Mouse (Mus musculus) heart, postnatal 0 days (tissue): ENCODE results near the gene Dgke. TPM values are rescaled to one million over a fixed set of nuclear protein-coding genes. Genes with fewer than 3 reads are reported as not detected.

ENCODE experiments used
- ATAC-seq: fragments of 200-750 bp; cut with Nextera tagmentation; 2 replicates; pipeline ENCODE4 v1.8.0; 2017; ENCODE audit warnings: low read depth, moderate number of reproducible peaks, moderate library complexity; ENCODE audit not compliant: insufficient read depth
- DNase-seq: peaks from one replicate; pipeline ENCODE4 v3.0.0-alpha.2; 2016; ENCODE audit warnings: low spot score
- H3K27ac ChIP-seq: fragments of 300-500 bp; sonication (generic); 2 replicates; pipeline ENCODE4 v1.5.1; 2014; ENCODE audit warnings: low read depth, mild to moderate bottlenecking
- H3K27me3 ChIP-seq: fragments of 300-500 bp; sonication (generic); 2 replicates; pipeline ENCODE4 v1.6.1; 2014; ENCODE audit warnings: low read length, mixed read lengths; ENCODE audit not compliant: control insufficient read depth, insufficient read depth
- H3K36me3 ChIP-seq: fragments of 300-500 bp; sonication (generic); replicated peaks from 2 replicates; pipeline ENCODE4 v1.6.1; 2014; ENCODE audit warnings: low read length, mixed read lengths; ENCODE audit not compliant: control insufficient read depth, insufficient read depth
- H3K4me1 ChIP-seq: fragments of 300-500 bp; sonication (generic); 2 replicates; pipeline ENCODE4 v1.6.1; 2014; ENCODE audit warnings: antibody characterized with exemption; ENCODE audit not compliant: control insufficient read depth, insufficient read depth
- H3K4me2 ChIP-seq: fragments of 300-500 bp; sonication (generic); 2 replicates; pipeline ENCODE4 v1.6.1; 2014; ENCODE audit warnings: low read depth, mild to moderate bottlenecking, low read length, moderate library complexity
- H3K4me3 ChIP-seq: fragments of 300-500 bp; sonication (generic); 2 replicates; pipeline ENCODE4 v1.5.1; 2014; ENCODE audit warnings: low read depth, low read length
- H3K9ac ChIP-seq: fragments of 300-500 bp; sonication (generic); replicated peaks from 2 replicates; pipeline ENCODE4 v1.6.1; 2014; ENCODE audit warnings: low read depth, low read length, mixed read lengths
- H3K9me3 ChIP-seq: fragments of 300-500 bp; sonication (generic); replicated peaks from 2 replicates; pipeline ENCODE4 v1.6.1; 2016; ENCODE audit warnings: low read length; ENCODE audit not compliant: control insufficient read depth
- CTCF ChIP-seq: IDR thresholded peaks from 2 replicates; pipeline ENCODE4 v1.5.1; 2016; ENCODE audit warnings: antibody characterized with exemption, control low read depth, low read depth
- EP300 ChIP-seq: IDR thresholded peaks from 2 replicates; pipeline ENCODE4 v1.6.1; 2016; ENCODE audit warnings: antibody characterized with exemption, low read depth
- WGBS: fragments of 180-500 bp; shearing (Covaris S2); extraction: QIAGEN DNeasy Blood & Tissue Kit; methylation state at CpG from one replicate; pipeline ENCODE4 v1.1.7; 2014; 5-methylcytosine and 5-hydroxymethylcytosine counted together
- polyA plus RNA-seq: library from polyadenylated mRNA; unstranded; fragments of >200 nt; fragmentation: Nextera tagmentation; extraction: Ambion mirVana; gene quantifications from 2 replicates; pipeline ENCODE4 v1.2.1, GENCODE M21; 2015
- total RNA-seq: library from RNA; depleted of rRNA; stranded (reverse); fragments of >200 nt; gene quantifications from 2 replicates; pipeline ENCODE4 v1.2.3, GENCODE M21; 2014; ENCODE audit warnings: low replicate concordance

Gene Dgke
- total and polyA plus RNA-seq, 2 experiments from 2014 or later, result 5.3 to 12.6 TPM

DNA sequence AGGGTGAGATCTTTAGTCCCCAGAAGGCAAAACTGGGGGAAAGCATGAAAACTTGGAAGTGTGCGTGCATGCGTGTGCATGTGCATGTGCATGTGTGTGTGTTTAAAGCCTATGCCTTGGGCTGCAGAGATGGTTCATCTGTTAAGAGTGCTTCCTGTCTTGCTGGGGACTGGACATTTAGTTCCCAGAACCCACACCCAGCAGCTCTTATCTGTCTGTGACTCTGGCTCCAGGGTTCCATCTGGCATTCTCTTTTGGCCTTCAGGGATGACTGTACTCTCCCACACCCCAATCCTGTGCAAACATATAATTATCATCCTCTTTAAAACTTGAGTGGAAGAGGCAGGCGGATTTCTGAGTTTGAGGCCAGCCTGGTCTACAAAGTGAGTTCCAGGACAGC lies 40.5 kb downstream of the Dgke start:
- 84% methylated on average over 3 of the region's 3 CpGs for WGBS
- H3K4me1 ChIP-seq, result peaks cover 24% of the 10 kb centered on the region
- TF ChIP-seq CTCF (no peak), EP300 (no peak)

DNA sequence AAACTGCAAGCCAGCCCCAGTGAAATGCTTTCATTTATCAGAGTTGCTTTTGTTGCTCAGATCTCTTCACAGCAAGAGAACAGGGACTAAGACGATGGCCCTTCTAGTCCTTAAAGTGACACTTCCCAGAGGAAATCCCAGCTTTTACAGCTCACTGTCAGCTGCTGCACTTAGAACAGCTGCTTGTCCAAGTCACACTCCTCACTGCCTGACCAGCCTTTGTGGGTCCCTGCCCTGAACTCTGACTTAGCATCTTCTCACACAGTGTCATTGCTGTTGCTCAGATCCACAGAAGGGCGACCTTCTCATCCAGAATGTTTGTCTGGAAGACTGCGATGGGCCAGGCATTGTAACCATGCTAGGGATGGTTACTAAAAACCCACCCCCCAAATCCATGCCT lies 41.0 kb downstream of the Dgke start:
- H3K27me3 ChIP-seq, result no peaks in the 10 kb centered on the region
- WGBS, result 75% methylated on average over 3 of the region's 3 CpGs
- ATAC-seq, result no peak
- H3K36me3 ChIP-seq, result 0 out of 2 replicates have a peak, but pooled peaks cover 3% of the 10 kb centered on the region
- H3K9ac ChIP-seq, result no peak overlapping the region
- H3K27ac ChIP-seq, result peak overlapping the region; percentile 35
- H3K4me1 ChIP-seq, result peaks cover 24% of the 10 kb centered on the region
- no peak overlapping the region for H3K4me3 ChIP-seq
- no peak overlapping the region for H3K4me2 ChIP-seq
- DNase-seq, result no peak
- no peaks in the 10 kb centered on the region for H3K9me3 ChIP-seq
- TF ChIP-seq CTCF, result no peak
- TF ChIP-seq EP300, result no peak

More for the DNA sequence above, 40.5 kb downstream of the Dgke start:
- Histone ChIP-seq H3K27me3 (no peaks in the 10 kb centered on the region), H3K9me3 (no peaks in the 10 kb centered on the region), H3K36me3 (no peaks in the 10 kb centered on the region), H3K9ac (no peak overlapping the region), H3K4me3 (no peak overlapping the region), H3K27ac (no peak overlapping the region), H3K4me2 (no peak overlapping the region)
- ATAC-seq, result no peak
- DNase-seq, result no peak

DNA sequence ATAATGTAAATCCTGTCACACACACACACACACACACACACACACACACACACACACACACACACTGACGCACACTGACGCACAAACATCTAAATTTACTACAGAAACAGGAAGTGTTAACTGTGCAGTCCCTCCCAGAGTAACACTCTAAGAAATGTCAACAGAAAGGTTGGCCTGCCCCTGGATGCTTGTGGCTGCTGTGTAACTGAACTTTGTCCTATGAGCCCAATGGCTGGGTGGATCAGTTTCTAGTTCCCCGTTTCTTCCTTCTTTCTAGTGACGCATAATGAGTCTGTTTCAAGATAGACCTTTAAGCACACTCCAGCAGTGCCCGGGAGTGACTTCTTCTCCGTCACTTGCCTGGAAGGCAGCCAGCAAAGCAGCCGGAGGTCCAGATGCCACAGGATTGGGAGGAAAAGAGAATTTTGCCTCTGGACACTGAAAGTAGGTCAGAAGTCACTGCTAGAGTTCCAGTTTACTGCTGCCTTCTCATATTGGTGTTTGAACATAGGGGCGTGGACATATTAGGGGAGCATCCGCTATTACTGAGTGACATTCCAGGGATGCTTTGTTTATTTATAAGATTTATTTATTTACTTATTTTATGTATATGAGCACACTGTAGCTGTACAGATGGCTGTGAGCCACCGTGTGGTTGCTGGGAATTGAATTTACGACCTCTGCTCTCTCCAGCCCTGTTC lies 42.3 kb downstream of the Dgke start:
- ATAC-seq (peak; percentile 60), DNase-seq (peak; percentile 72)
- peaks cover 12% of the 10 kb centered on the region; the same call in 1 of the 2 replicates for H3K36me3 ChIP-seq
- peak overlapping the region; percentile 25; the same call in 1 of the 2 replicates for H3K4me2 ChIP-seq
- peak overlapping the region; percentile 63 for H3K27ac ChIP-seq
- no peak overlapping the region for H3K4me3 ChIP-seq
- H3K9me3 ChIP-seq, result no peaks in the 10 kb centered on the region
- no peak overlapping the region for H3K9ac ChIP-seq
- WGBS, result 28% methylated on average over 11 of the region's 11 CpGs
- TF ChIP-seq CTCF, result no peak
- TF ChIP-seq EP300, result peak; percentile 69; the same call in 1 of the 2 replicates
- H3K27me3 ChIP-seq, result no peaks in the 10 kb centered on the region
- H3K4me1 ChIP-seq, result peaks cover 24% of the 10 kb centered on the region

DNA sequence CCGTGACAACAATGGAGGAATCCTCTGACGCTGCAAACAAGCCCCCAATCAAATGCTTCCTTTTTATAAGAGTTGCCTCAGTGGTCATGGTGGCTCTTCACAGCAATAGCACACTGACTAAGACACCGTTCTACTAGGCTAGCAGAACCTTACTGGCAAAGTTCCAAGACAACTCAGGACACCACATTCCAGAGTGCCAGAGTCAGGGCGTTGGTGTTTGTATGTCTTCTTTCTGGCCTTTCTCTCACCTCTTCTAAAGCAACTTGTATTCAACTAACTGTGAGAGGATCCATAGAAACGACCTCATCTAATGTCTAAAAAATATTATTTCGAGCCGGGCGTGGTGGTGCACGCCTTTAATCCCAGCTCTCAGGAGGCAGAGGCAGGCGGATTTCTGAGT lies 43.2 kb downstream of the Dgke start:
- DNase-seq, result no peak
- Histone ChIP-seq H3K36me3 (peaks cover 18% of the 10 kb centered on the region), H3K9me3 (no peaks in the 10 kb centered on the region), H3K4me3 (no peak overlapping the region), H3K27ac (peak overlapping the region; percentile 63), H3K27me3 (no peaks in the 10 kb centered on the region), H3K9ac (no peak overlapping the region), H3K4me1 (peaks cover 22% of the 10 kb centered on the region), H3K4me2 (no peak overlapping the region)
- TF ChIP-seq EP300, result no peak
- TF ChIP-seq CTCF, result no peak
- ATAC-seq, result no peak
- 59% methylated on average over 10 of the region's 10 CpGs for WGBS

DNA sequence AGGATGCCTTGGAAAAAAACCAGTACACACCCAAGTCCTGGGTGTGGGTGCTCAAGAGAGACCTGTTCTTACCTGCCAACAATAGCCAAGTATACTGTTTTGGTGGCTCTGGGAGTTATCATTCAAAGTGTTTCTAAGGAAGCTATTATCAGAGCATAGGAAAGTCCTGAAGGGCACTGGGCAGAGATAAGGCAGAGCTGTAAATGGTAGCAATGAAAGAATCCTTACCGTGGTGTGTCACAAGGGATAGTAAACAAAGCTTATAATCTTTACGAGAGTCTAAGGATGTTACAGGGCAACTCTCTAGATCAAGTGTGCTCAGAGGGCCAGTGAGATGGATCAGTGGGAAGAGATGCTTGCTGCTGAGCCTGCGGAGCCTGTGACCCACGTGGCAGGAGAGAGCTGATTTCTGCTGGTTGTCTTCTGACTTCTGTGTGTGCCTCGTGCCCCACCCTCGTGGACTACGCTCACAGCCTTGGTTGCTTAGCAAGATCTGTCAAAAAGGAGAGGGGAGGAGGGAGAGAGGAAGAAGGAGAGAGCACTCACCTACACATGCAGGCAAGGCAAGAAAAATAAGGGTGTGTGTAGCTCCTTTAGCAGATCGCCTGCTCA lies 44.4 kb downstream of the Dgke start:
- H3K27ac ChIP-seq, result no peak overlapping the region
- DNase-seq (no peak), ATAC-seq (no peak)
- no peaks in the 10 kb centered on the region for H3K27me3 ChIP-seq
- H3K4me2 ChIP-seq, result no peak overlapping the region
- peaks cover 15% of the 10 kb centered on the region; the same call in 1 of the 2 replicates for H3K4me1 ChIP-seq
- no peak overlapping the region for H3K4me3 ChIP-seq
- WGBS, result 44% methylated on average over 8 of the region's 8 CpGs
- no peaks in the 10 kb centered on the region for H3K9me3 ChIP-seq
- H3K36me3 ChIP-seq, result peaks cover 31% of the 10 kb centered on the region
- H3K9ac ChIP-seq, result no peak overlapping the region
- TF ChIP-seq EP300, result no peak
- TF ChIP-seq CTCF, result no peak
